Mouse (Mus musculus) heart, postnatal 36 days (tissue): ENCODE measurements at regions not wholly inside any gene's neighbourhood (a gene's known extent, or its start where the extent isn't known, plus 50 kb on each side); places are given as distances from the start of the nearest gene placed in this dataset.
A peak's percentile ranks its signal among the peaks of the same experiment; 100 is the strongest.

Experiments used
- DNase-seq, 2 experiments: peaks; one replicate each; pipeline ENCODE4 v3.0.0; 2021 to 2022
- intact Hi-C: fragments of 180-260 bp; cut with DNase I; formaldehyde crosslinking; loops from one replicate; pipeline ENCODE4 v1.15.1; 2025

GRCm38 (mm10) chrX:19201383-19201782, 279.7 kb downstream of the Tex13c3 start:
- DNase-seq = no peak
- intact Hi-C loops = no loop called here

GRCm38 (mm10) chrX:19199531-19199930, 281.6 kb downstream of the Tex13c3 start:
- no peak for DNase-seq
- intact Hi-C loops = no loop called here

GRCm38 (mm10) chrX:19168983-19169382, 312.1 kb downstream of the Tex13c3 start:
- DNase-seq = no peak
- intact Hi-C loops = loop anchor here (10.0 kb wide), 1 partner anchor 294 kb away; no protein-coding TSS in a partner anchor

- DNase-seq = no peak
- intact Hi-C loops = loop anchor here (10.0 kb wide), 1 partner anchor 294 kb away; no protein-coding TSS in a partner anchor
Observed at GRCm38 (mm10) chrX:19168546-19168945, 312.6 kb downstream of the Tex13c3 start.

GRCm38 (mm10) chrX:19168111-19168510, 313.0 kb downstream of the Tex13c3 start:
- DNase-seq = peak in 1 of 2 experiments; percentile 5
- intact Hi-C loops = loop anchor here (10.0 kb wide), 1 partner anchor 293 kb away; no protein-coding TSS in a partner anchor

GRCm38 (mm10) chrX:19167121-19167853, 313.8 kb downstream of the Tex13c3 start:
- DNase-seq = peak; percentile 34 to 54
- intact Hi-C loops = loop anchor here (10.0 kb wide), 1 partner anchor 292 kb away; no protein-coding TSS in a partner anchor

GRCm38 (mm10) chrX:19165891-19166644, 315.1 kb downstream of the Tex13c3 start:
- no peak for DNase-seq
- intact Hi-C loops = loop anchor here (10.0 kb wide), 1 partner anchor 291 kb away; no protein-coding TSS in a partner anchor

- no peak for DNase-seq
- intact Hi-C loops = loop anchor here (10.0 kb wide), 1 partner anchor 289 kb away; no protein-coding TSS in a partner anchor
Observed at GRCm38 (mm10) chrX:19164151-19164550, 317.0 kb downstream of the Tex13c3 start.

GRCm38 (mm10) chrX:19162958-19163357, 318.2 kb downstream of the Tex13c3 start:
- no peak for DNase-seq
- intact Hi-C loops = loop anchor here (10.0 kb wide), 1 partner anchor 288 kb away; no protein-coding TSS in a partner anchor

GRCm38 (mm10) chrX:19162351-19162750, 318.8 kb downstream of the Tex13c3 start:
- intact Hi-C loops = loop anchor here (10.0 kb wide), 1 partner anchor 288 kb away; no protein-coding TSS in a partner anchor
- DNase-seq = no peak

GRCm38 (mm10) chrX:19160275-19160930, 320.7 kb downstream of the Tex13c3 start:
- intact Hi-C loops = loop anchor here (10.0 kb wide), 1 partner anchor 286 kb away; no protein-coding TSS in a partner anchor
- DNase-seq = no peak

- DNase-seq = no peak
- intact Hi-C loops = no loop called here
Observed at GRCm38 (mm10) chrX:19157464-19158203, 323.5 kb downstream of the Tex13c3 start.

- DNase-seq = no peak
- intact Hi-C loops = no loop called here
Observed at GRCm38 (mm10) chrX:19153619-19154018, 327.5 kb downstream of the Tex13c3 start.

- intact Hi-C loops = no loop called here
- no peak for DNase-seq
Observed at GRCm38 (mm10) chrX:19152170-19152861, 328.8 kb downstream of the Tex13c3 start.

GRCm38 (mm10) chrX:19150606-19151005, 330.5 kb downstream of the Tex13c3 start:
- intact Hi-C loops = no loop called here
- no peak for DNase-seq

GRCm38 (mm10) chrX:19148672-19149071, 332.4 kb downstream of the Tex13c3 start:
- intact Hi-C loops = no loop called here

GRCm38 (mm10) chrX:19148251-19148650, 332.9 kb downstream of the Tex13c3 start:
- intact Hi-C loops = no loop called here
- DNase-seq = no peak

More at GRCm38 (mm10) chrX:19148672-19149071, 332.4 kb downstream of the Tex13c3 start:
- DNase-seq = no peak

- intact Hi-C loops = no loop called here
Observed at GRCm38 (mm10) chrX:19112753-19113152, 368.4 kb downstream of the Tex13c3 start.

GRCm38 (mm10) chrX:19102911-19103310, 378.2 kb downstream of the Tex13c3 start:
- DNase-seq = no peak
- intact Hi-C loops = no loop called here

More at GRCm38 (mm10) chrX:19112753-19113152, 368.4 kb downstream of the Tex13c3 start:
- no peak for DNase-seq
